Mouse (Mus musculus) stomach, embryonic 15.5 days (tissue): ENCODE results near the gene Gm9936. TPM values are rescaled to one million over a fixed set of nuclear protein-coding genes. Genes with fewer than 3 reads are reported as not detected.
A peak's percentile ranks its signal among the peaks of the same experiment; 100 is the strongest.
"Not testable (repeated sequence)": the region's sequence is repeated elsewhere in the genome, so short reads cannot be mapped to it uniquely, and the experiment has no call there.

Experiments used
- ATAC-seq: fragments of 200-750 bp; cut with Nextera tagmentation; 2 replicates; pipeline ENCODE4 v1.8.0; 2017; ENCODE audit warnings: low read depth, moderate number of reproducible peaks, moderate TSS enrichment; ENCODE audit not compliant: insufficient read depth, low FRiP score
- H3K27ac ChIP-seq: fragments of 300-500 bp; sonication (generic); 2 replicates; pipeline ENCODE4 v1.5.1; 2015; ENCODE audit warnings: mild to moderate bottlenecking, inconsistent platforms
- H3K27me3 ChIP-seq: fragments of 300-500 bp; sonication (generic); replicated peaks from 2 replicates; pipeline ENCODE4 v1.6.1; 2015; ENCODE audit warnings: inconsistent platforms
- H3K36me3 ChIP-seq: fragments of 300-500 bp; sonication (generic); 2 replicates; pipeline ENCODE4 v1.6.1; 2015; ENCODE audit warnings: inconsistent platforms
- H3K4me1 ChIP-seq: fragments of 300-500 bp; sonication (generic); 2 replicates; pipeline ENCODE4 v1.6.1; 2015; ENCODE audit warnings: inconsistent platforms
- H3K4me2 ChIP-seq: fragments of 300-500 bp; sonication (generic); 2 replicates; pipeline ENCODE4 v1.6.1; 2015; ENCODE audit warnings: mild to moderate bottlenecking, inconsistent platforms
- H3K4me3 ChIP-seq: fragments of 300-500 bp; sonication (generic); replicated peaks from 2 replicates; pipeline ENCODE4 v1.5.1; 2015; ENCODE audit warnings: inconsistent platforms
- H3K9ac ChIP-seq: fragments of 300-500 bp; sonication (generic); 2 replicates; pipeline ENCODE4 v1.6.1; 2015; ENCODE audit warnings: inconsistent platforms
- H3K9me3 ChIP-seq: fragments of 300-500 bp; sonication (generic); 2 replicates; pipeline ENCODE4 v1.6.1; 2016; ENCODE audit warnings: inconsistent platforms
- WGBS: fragments of 180-500 bp; shearing (Covaris S2); methylation state at CpG from one replicate; pipeline ENCODE4 v1.1.7; 2015; 5-methylcytosine and 5-hydroxymethylcytosine counted together
- polyA plus RNA-seq: library from polyadenylated mRNA; unstranded; fragments of >200 nt; fragmentation: Nextera tagmentation; extraction: Ambion mirVana; gene quantifications from 2 replicates; pipeline ENCODE4 v1.2.1, GENCODE M21; 2015

The Gm9936 gene
- 0.09 and 0.12 TPM in 2 replicates for polyA plus RNA-seq

DNA sequence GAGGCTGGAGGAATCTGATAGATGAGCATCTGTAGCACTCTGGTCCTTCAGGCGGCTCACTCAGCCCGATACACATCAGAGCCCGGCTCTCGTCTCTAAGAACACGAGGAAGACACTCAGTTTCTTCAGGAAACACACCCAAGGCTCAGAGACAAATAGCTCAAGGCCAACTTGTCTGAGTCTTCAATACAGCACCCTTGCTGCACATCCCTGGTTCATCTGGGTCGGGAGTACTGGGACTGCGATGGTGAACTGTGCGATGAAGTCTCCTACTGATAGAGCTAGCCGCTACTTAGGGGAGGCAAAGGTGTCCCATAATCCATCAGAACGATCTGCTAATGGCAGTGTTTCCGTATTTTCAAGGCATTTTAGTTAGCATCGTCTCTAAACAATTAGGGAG, at the start of gene Gm9936:
TSS of gene Gm9936 (minus strand) at position 101 of the 400 bp plus-strand sequence.
- H3K27ac ChIP-seq = no peak within 1 kb of the TSS
- 0 out of 2 replicates have a peak, but pooled peaks cover 10% of the 10 kb centered on the region for H3K27me3 ChIP-seq
- H3K4me3 ChIP-seq = peak within 1 kb of the TSS; percentile 29
- peak within 1 kb of the TSS; percentile 60 for H3K4me2 ChIP-seq
- ATAC-seq = no peak
- no peaks in the 10 kb centered on the region for H3K36me3 ChIP-seq
- 77% methylated on average over 12 of the region's 12 CpGs for WGBS
- no peaks in the 10 kb centered on the region for H3K9me3 ChIP-seq
- 0 out of 2 replicates have a peak, but pooled peaks cover 3% of the 10 kb centered on the region for H3K4me1 ChIP-seq
- no peak within 1 kb of the TSS for H3K9ac ChIP-seq

- H3K36me3 ChIP-seq = no peaks in the 10 kb centered on the region
- no peak overlapping the region for H3K27ac ChIP-seq
- no peak for ATAC-seq
- no peaks in the 10 kb centered on the region for H3K27me3 ChIP-seq
- H3K9me3 ChIP-seq = no peaks in the 10 kb centered on the region
- H3K4me2 ChIP-seq = no peak overlapping the region
- no peaks in the 10 kb centered on the region for H3K4me1 ChIP-seq
- 36% methylated on average over 1 of the region's 1 CpGs for WGBS
- no peak overlapping the region for H3K4me3 ChIP-seq
- no peak overlapping the region for H3K9ac ChIP-seq
Observed at GRCm38 (mm10) chr5:114902413-114902812, 43.9 kb upstream of the Gm9936 start.

GRCm38 (mm10) chr5:114898857-114899256, 40.4 kb upstream of the Gm9936 start:
- H3K27ac ChIP-seq = no peak overlapping the region
- H3K4me1 ChIP-seq = no peaks in the 10 kb centered on the region
- no peaks in the 10 kb centered on the region for H3K27me3 ChIP-seq
- H3K4me3 ChIP-seq = no peak overlapping the region
- 63% methylated on average over 7 of the region's 7 CpGs for WGBS
- H3K4me2 ChIP-seq = no peak overlapping the region
- no peak for ATAC-seq
- no peak overlapping the region for H3K9ac ChIP-seq
- no peaks in the 10 kb centered on the region for H3K36me3 ChIP-seq
- no peaks in the 10 kb centered on the region for H3K9me3 ChIP-seq

GRCm38 (mm10) chr5:114897374-114897793, 38.9 kb upstream of the Gm9936 start:
- peak overlapping the region; percentile 40 for H3K4me2 ChIP-seq
- H3K9me3 ChIP-seq = no peaks in the 10 kb centered on the region
- 0 out of 2 replicates have a peak overlapping the region, but pooled peaks have one; percentile 1 for H3K27ac ChIP-seq
- H3K9ac ChIP-seq = no peak overlapping the region
- WGBS = 12% methylated on average over 7 of the region's 7 CpGs
- ATAC-seq = no peak; the same call in 1 of the 2 replicates
- no peaks in the 10 kb centered on the region for H3K27me3 ChIP-seq
- H3K4me1 ChIP-seq = no peaks in the 10 kb centered on the region
- H3K36me3 ChIP-seq = no peaks in the 10 kb centered on the region
- peak overlapping the region; percentile 21 for H3K4me3 ChIP-seq

- Histone ChIP-seq H3K4me1 (no peaks in the 10 kb centered on the region), H3K9me3 (no peaks in the 10 kb centered on the region), H3K9ac (no peak within 1 kb of the TSS), H3K36me3 (no peaks in the 10 kb centered on the region), H3K4me3 (peak within 1 kb of the TSS; percentile 21), H3K4me2 (peak within 1 kb of the TSS; percentile 40), H3K27me3 (no peaks in the 10 kb centered on the region), H3K27ac (0 out of 2 replicates have a peak within 1 kb of the TSS, but pooled peaks have one; percentile 1)
- ATAC-seq = no peak
- 55% methylated on average over 13 of the region's 13 CpGs for WGBS
Observed at GRCm38 (mm10) chr5:114896688-114897373, 38.3 kb upstream of the Gm9936 start, which contains the start of gene Oasl2. Gene Oasl2 (plus strand): TSS chr5:114896936.

- no peaks in the 10 kb centered on the region for H3K36me3 ChIP-seq
- no peak overlapping the region for H3K9ac ChIP-seq
- H3K9me3 ChIP-seq = no peaks in the 10 kb centered on the region
- H3K27me3 ChIP-seq = no peaks in the 10 kb centered on the region
- H3K4me2 ChIP-seq = no peak overlapping the region
- WGBS = 84% methylated on average over 4 of the region's 4 CpGs
- H3K4me1 ChIP-seq = no peaks in the 10 kb centered on the region
- no peak overlapping the region for H3K4me3 ChIP-seq
- no peak for ATAC-seq
- H3K27ac ChIP-seq = no peak overlapping the region
Observed at GRCm38 (mm10) chr5:114895542-114895941, 37.1 kb upstream of the Gm9936 start.

GRCm38 (mm10) chr5:114888995-114889394, 30.5 kb upstream of the Gm9936 start:
- Histone ChIP-seq H3K4me2 (no peak overlapping the region), H3K27ac (no peak overlapping the region), H3K4me1 (no peaks in the 10 kb centered on the region), H3K27me3 (no peaks in the 10 kb centered on the region), H3K4me3 (no peak overlapping the region), H3K36me3 (no peaks in the 10 kb centered on the region), H3K9ac (no peak overlapping the region), H3K9me3 (no peaks in the 10 kb centered on the region)
- ATAC-seq = no peak
- 64% methylated on average over 2 of the region's 2 CpGs for WGBS

DNA sequence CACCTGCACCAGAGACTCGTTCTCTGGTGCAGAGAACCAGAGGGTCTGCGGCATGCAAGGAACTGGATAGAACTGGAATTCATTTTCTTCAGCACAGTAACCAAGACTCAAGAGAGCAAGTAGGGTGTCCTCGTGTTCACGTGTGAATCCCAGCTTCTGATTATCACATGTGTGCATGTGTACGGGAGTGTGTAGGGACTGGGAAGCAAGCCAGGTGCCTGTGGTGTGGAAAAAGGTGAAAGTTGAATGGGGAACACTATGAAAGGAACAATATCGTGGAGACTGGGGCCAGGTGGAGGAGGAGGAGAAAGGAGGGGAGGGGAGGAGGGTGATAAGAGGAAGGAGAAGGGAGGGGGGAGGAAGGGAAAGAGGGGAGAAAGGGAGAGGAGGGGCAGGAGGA, 28.3 kb upstream of the Gm9936 start:
- Histone ChIP-seq H3K27me3 (no peaks in the 10 kb centered on the region), H3K36me3 (no peaks in the 10 kb centered on the region), H3K27ac (no peak overlapping the region), H3K4me2 (no peak overlapping the region), H3K4me1 (no peaks in the 10 kb centered on the region), H3K9ac (no peak overlapping the region), H3K9me3 (no peaks in the 10 kb centered on the region), H3K4me3 (no peak overlapping the region)
- ATAC-seq = no peak
- 68% methylated on average over 6 of the region's 6 CpGs for WGBS

DNA sequence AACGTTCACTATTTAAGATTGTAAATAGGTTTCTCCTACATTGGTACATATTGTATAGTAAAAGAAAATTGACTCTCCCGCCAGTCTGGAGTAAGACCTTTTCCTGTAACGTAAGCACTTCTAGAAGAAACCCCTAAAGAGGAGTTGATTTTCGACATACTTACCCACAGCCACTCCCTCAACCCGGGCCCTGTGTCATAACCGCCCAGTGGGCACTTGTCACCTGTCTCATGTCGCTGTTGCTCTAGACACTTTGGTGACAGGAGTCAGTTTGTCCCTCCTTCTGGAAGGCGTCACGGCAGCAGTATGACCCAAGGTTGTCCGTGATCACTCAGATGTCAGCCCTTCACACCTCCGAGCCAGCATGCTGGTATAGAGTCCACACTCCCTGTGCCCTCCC, 24.5 kb upstream of the Gm9936 start:
- 83% methylated on average over 11 of the region's 11 CpGs for WGBS
- H3K9me3 ChIP-seq = no peaks in the 10 kb centered on the region
- H3K9ac ChIP-seq = no peak overlapping the region
- no peaks in the 10 kb centered on the region for H3K4me1 ChIP-seq
- no peak overlapping the region for H3K4me3 ChIP-seq
- no peaks in the 10 kb centered on the region for H3K36me3 ChIP-seq
- no peak for ATAC-seq
- H3K4me2 ChIP-seq = no peak overlapping the region
- no peak overlapping the region for H3K27ac ChIP-seq
- H3K27me3 ChIP-seq = no peaks in the 10 kb centered on the region

- H3K9me3 ChIP-seq, H3K36me3 ChIP-seq, ATAC-seq, H3K9ac ChIP-seq, H3K27me3 ChIP-seq, H3K4me2 ChIP-seq, H3K4me1 ChIP-seq, H3K4me3 ChIP-seq, H3K27ac ChIP-seq: not testable (repeated sequence)
- 81% methylated on average over 6 of the region's 7 CpGs for WGBS
Observed at GRCm38 (mm10) chr5:114882319-114882718, 23.8 kb upstream of the Gm9936 start.

DNA sequence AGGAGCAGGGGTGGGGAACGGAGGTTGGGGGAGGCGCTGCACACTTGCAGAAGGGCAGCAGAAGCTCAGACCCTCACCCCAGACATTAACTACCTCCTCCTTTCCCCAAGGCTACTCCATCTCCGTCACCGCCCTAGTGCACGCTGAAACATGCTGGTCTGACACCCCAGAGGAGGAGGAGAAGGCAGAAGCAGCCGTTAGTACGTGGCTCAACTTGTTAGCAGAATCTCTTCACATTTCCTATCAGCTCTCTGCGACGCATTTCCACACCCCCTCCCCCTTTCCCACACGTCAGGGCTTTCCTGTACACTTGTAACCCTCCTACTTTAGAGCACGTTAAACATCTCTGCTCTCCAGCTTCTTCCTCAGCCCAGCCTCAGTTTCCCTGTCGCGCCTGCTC, 20.9 kb upstream of the Gm9936 start:
- ATAC-seq = no peak
- Histone ChIP-seq H3K27me3 (no peaks in the 10 kb centered on the region), H3K4me1 (no peaks in the 10 kb centered on the region), H3K36me3 (no peaks in the 10 kb centered on the region), H3K9me3 (no peaks in the 10 kb centered on the region), H3K4me2 (no peak overlapping the region), H3K9ac (no peak overlapping the region), H3K27ac (no peak overlapping the region), H3K4me3 (no peak overlapping the region)
- WGBS = 42% methylated on average over 13 of the region's 13 CpGs

GRCm38 (mm10) chr5:114877487-114877886, 19.0 kb upstream of the Gm9936 start:
- Histone ChIP-seq H3K4me1 (no peaks in the 10 kb centered on the region), H3K9me3 (no peaks in the 10 kb centered on the region), H3K36me3 (no peaks in the 10 kb centered on the region), H3K9ac (no peak overlapping the region), H3K27ac (no peak overlapping the region), H3K27me3 (no peaks in the 10 kb centered on the region), H3K4me2 (no peak overlapping the region), H3K4me3 (no peak overlapping the region)
- no peak for ATAC-seq
- WGBS = 58% methylated on average over 7 of the region's 7 CpGs
